Mouse (Mus musculus) forebrain, embryonic 14.5 days (tissue): ENCODE measurements around the gene Slc24a4. TPM values are rescaled to one million over a fixed set of nuclear protein-coding genes. Genes with fewer than 3 reads are reported as not detected.
"Not testable (repeated sequence)": the region's sequence is repeated elsewhere in the genome, so short reads cannot be mapped to it uniquely, and the experiment has no call there.

Source experiments
- ATAC-seq: fragments of 200-750 bp; cut with Nextera tagmentation; 2 replicates; pipeline ENCODE4 v1.8.0; 2017; ENCODE audit warnings: mild to moderate bottlenecking, moderate library complexity
- DNase-seq: peaks from one replicate; pipeline ENCODE4 v3.0.0-alpha.2; 2015; ENCODE audit warnings: low spot score
- H3K27ac ChIP-seq: fragments of 300-500 bp; sonication (generic); 2 replicates; pipeline ENCODE4 v1.5.1; 2014; ENCODE audit warnings: low read depth, mild to moderate bottlenecking, control low read depth, low read length, moderate library complexity
- H3K27me3 ChIP-seq: fragments of 300-500 bp; sonication (generic); replicated peaks from 2 replicates; pipeline ENCODE4 v1.6.1; 2014; ENCODE audit warnings: low read length, control low read depth, mixed read lengths; ENCODE audit not compliant: control insufficient read depth, insufficient read depth
- H3K36me3 ChIP-seq: fragments of 300-500 bp; sonication (generic); 2 replicates; pipeline ENCODE4 v1.6.1; 2014; ENCODE audit warnings: low read length, control low read depth; ENCODE audit not compliant: control insufficient read depth, insufficient read depth
- H3K4me1 ChIP-seq: fragments of 300-500 bp; sonication (generic); 2 replicates; pipeline ENCODE4 v1.6.1; 2014; ENCODE audit warnings: antibody characterized with exemption, low read length, control low read depth; ENCODE audit not compliant: control insufficient read depth, insufficient read depth
- H3K4me2 ChIP-seq: fragments of 300-500 bp; sonication (generic); 2 replicates; pipeline ENCODE4 v1.6.1; 2014; ENCODE audit warnings: mild to moderate bottlenecking, control low read depth, low read length
- H3K4me3 ChIP-seq: fragments of 300-500 bp; sonication (generic); 2 replicates; pipeline ENCODE4 v1.5.1; 2014; ENCODE audit warnings: low read depth, low read length, control low read depth
- H3K9ac ChIP-seq: fragments of 300-500 bp; sonication (generic); 2 replicates; pipeline ENCODE4 v1.6.1; 2014; ENCODE audit warnings: mild to moderate bottlenecking, low read length, control low read depth, moderate library complexity
- H3K9me3 ChIP-seq: fragments of 300-500 bp; sonication (generic); replicated peaks from 2 replicates; pipeline ENCODE4 v1.6.1; 2016; ENCODE audit warnings: low read length, control low read depth, mixed read lengths; ENCODE audit not compliant: control insufficient read depth
- WGBS: fragments of 180-500 bp; shearing (Covaris S2); extraction: QIAGEN DNeasy Blood & Tissue Kit; methylation state at CpG from one replicate; pipeline ENCODE4 v1.1.7; 2014; 5-methylcytosine and 5-hydroxymethylcytosine counted together
- polyA plus RNA-seq: library from polyadenylated mRNA; unstranded; fragments of >200 nt; fragmentation: Nextera tagmentation; extraction: Ambion mirVana; gene quantifications from 2 replicates; pipeline ENCODE4 v1.2.1, GENCODE M21; 2014

Gene Slc24a4
- polyA plus RNA-seq, 1 experiment from 2014 or later = 0.74 TPM

DNA sequence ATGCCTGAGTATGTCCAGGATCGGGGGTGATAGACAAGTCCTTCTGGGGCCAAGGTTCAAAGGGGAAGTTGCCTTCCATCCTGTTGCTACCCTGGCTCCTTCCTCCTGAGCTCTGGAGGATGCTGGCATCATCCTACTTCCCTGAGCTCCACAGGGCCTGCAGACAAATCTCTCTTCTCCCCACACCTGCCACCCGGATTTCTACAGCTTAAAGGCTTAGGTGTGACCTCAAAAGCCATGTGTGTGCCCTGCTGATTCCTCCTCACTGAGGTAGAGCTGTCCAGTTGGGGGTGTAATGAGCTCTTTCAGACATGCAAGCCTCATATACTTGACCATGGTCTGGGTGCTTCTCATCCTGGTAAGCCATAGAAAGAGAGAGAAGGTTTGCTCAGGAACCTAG, 82.3 kb downstream of the Slc24a4 start:
- no peak for DNase-seq
- Histone ChIP-seq H3K4me3 (no peak overlapping the region), H3K27me3 (no peaks in the 10 kb centered on the region), H3K27ac (no peak overlapping the region), H3K9ac (no peak overlapping the region), H3K4me2 (no peak overlapping the region), H3K9me3 (no peaks in the 10 kb centered on the region), H3K4me1 (0 out of 2 replicates have a peak, but pooled peaks cover 3% of the 10 kb centered on the region), H3K36me3 (no peaks in the 10 kb centered on the region)
- no peak for ATAC-seq
- WGBS = 84% methylated on average over 2 of the region's 2 CpGs

DNA sequence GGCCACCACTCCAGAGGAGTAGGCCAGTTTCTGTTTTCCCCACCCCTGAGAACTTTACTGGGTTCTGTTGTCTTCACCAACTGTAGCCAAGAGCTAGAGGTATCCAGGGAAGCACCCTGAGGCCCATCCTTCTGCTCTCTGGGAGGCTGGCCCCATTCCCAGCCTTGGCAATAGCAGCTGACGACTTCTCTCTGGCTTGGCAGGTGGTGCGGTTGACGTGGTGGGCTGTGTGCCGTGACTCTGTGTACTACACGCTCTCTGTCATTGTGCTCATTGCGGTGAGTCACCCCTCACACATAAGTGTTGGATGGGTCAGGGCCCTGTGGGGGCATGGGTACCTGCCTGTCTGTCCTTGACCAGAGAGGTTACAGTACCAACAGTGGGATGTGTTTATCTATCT, 94.9 kb downstream of the Slc24a4 start:
- no peak for ATAC-seq
- no peak overlapping the region for H3K4me2 ChIP-seq

DNA sequence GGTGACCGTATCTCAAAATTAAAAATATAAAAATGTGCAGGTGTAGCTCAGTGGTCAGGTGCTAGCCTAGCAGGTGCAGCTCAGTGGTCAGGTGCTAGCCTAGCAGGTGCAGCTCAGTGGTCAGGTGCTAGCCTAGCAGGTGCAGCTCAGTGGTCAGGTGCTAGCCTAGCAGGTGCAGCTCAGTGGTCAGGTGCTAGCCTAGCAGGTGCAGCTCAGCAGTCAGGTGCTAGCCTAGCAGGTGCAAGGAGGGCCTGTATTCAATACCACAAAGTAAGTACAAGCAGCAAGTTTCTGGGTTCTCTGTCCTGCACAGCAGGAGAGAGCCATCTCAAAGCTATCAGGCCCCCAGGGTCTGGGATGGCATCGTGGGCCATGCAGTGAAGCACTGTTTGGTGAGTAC, 95.6 kb downstream of the Slc24a4 start:
- not testable (repeated sequence) for H3K36me3 ChIP-seq, H3K9ac ChIP-seq, ATAC-seq, DNase-seq, H3K27ac ChIP-seq, H3K4me1 ChIP-seq, H3K27me3 ChIP-seq, H3K4me3 ChIP-seq, H3K4me2 ChIP-seq, H3K9me3 ChIP-seq
- WGBS = 70% methylated on average over 2 of the region's 2 CpGs

More for the DNA sequence above, 94.9 kb downstream of the Slc24a4 start:
- H3K4me3 ChIP-seq = no peak overlapping the region
- 82% methylated on average over 6 of the region's 6 CpGs for whole genome bisulfite sequencing
- H3K9ac ChIP-seq = no peak overlapping the region
- H3K27ac ChIP-seq = no peak overlapping the region
- H3K9me3 ChIP-seq = no peaks in the 10 kb centered on the region
- H3K27me3 ChIP-seq = no peaks in the 10 kb centered on the region
- H3K36me3 ChIP-seq = no peaks in the 10 kb centered on the region
- DNase-seq = no peak
- no peaks in the 10 kb centered on the region for H3K4me1 ChIP-seq

DNA sequence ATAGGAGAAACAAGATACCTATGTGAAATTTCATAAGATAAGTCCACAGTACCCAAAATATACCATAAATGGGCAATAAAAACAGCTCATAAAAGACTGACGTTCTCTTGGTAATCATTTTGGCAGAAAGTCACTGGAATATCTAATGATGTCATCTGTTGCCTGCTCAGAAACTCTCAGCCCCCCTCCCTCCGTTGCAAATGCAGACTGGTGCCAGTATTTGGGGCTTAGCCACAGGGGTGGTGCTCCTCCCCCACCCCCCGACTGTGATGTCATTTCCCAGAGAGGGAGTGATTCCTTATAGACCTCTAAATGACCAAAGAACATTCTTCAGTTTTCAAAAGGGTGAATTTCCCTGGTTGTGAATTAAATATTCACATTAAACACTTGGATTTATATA, 96.6 kb downstream of the Slc24a4 start:
- H3K27me3 ChIP-seq = no peaks in the 10 kb centered on the region
- H3K9ac ChIP-seq = no peak overlapping the region
- H3K4me2 ChIP-seq = no peak overlapping the region
- DNase-seq = peak; percentile 64
- H3K4me3 ChIP-seq = no peak overlapping the region
- H3K27ac ChIP-seq = no peak overlapping the region
- ATAC-seq = no peak; the same call in 1 of the 2 replicates
- no peaks in the 10 kb centered on the region for H3K9me3 ChIP-seq
- no peaks in the 10 kb centered on the region for H3K36me3 ChIP-seq
- WGBS = 42% methylated on average over 3 of the region's 3 CpGs
- no peaks in the 10 kb centered on the region for H3K4me1 ChIP-seq

DNA sequence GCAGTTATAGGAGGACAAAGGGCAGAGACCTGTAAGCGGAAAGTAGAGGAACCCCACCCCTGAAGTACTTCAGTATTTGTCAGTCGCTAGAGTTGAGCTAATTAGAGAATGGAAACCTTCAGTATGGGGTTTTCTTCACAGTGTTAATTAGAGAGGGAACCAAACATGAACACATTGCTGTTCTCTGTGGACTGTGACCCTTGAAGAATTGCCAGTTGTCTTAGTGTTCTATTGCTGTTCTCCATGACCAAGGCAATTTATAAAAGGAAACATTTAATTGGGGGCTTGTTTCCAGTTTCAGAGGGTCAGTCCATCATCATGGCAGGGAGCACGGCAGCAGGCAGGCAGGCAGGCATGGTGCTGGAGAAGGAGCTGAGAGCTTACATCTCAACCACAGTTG, 107.0 kb downstream of the Slc24a4 start:
- Histone ChIP-seq H3K4me1 (no peaks in the 10 kb centered on the region), H3K9ac (no peak overlapping the region), H3K27ac (no peak overlapping the region), H3K27me3 (no peaks in the 10 kb centered on the region), H3K4me3 (no peak overlapping the region), H3K4me2 (no peak overlapping the region), H3K9me3 (no peaks in the 10 kb centered on the region), H3K36me3 (no peaks in the 10 kb centered on the region)
- DNase-seq (no peak), ATAC-seq (no peak)
- WGBS = 46% methylated on average over 3 of the region's 3 CpGs

DNA sequence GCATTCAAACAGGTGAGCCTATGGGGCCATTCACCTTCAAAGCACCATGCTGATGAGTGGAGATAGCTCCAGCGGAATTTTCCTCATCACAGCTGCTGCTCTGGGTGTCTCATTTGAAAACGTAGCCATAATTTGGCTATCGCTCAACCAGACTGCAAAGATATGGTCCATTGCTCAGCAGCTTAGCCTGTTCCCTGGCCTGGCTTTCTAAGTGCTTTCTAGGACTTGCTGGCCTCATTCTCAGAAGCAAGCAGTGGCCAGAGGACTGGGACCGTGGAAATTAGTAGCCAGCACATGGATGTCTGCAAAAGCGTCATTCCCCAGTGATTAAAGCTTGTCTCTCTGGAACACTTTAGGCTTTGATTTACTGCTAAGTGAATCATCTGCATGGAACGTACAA, 107.8 kb downstream of the Slc24a4 start:
- DNase-seq (no peak), ATAC-seq (no peak)
- Histone ChIP-seq H3K9me3 (no peaks in the 10 kb centered on the region), H3K9ac (no peak overlapping the region), H3K4me2 (no peak overlapping the region), H3K4me1 (no peaks in the 10 kb centered on the region), H3K27me3 (no peaks in the 10 kb centered on the region), H3K36me3 (no peaks in the 10 kb centered on the region), H3K27ac (no peak overlapping the region), H3K4me3 (no peak overlapping the region)
- WGBS = 92% methylated on average over 6 of the region's 6 CpGs

DNA sequence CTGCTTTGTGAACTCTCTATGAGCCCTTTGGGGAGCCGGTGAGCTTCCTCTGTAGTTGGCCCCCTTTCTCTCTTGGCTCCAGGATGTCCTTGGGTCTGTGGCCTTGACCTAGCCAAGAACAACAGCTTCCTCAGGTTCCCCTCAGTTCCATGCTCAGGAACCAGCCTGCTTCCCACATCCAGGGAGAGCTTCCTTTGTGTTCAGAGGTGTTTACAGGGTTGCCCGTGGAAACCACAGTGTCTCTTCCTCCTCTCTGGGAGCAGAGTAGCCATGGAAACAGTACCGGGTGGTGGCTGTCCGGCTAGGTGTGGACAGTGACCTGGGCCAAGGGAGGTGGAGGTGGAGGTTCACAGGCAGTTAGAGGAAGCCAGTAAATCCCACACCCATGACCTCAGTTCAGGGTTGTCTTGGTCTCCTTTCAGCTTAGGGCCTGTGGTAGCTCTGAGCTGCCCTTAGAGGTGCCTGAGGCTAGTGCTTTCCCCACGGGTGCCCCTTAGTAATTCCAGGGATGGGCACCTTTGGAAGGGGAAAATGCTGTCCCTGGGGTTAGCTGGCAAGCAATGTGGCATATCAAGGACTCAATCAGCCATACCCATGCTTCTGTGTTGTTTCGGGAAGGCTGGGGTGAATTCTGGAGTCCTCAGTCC, 113.7 kb downstream of the Slc24a4 start:
- no peaks in the 10 kb centered on the region for H3K36me3 ChIP-seq
- no peak overlapping the region for H3K27ac ChIP-seq
- WGBS = 59% methylated on average over 6 of the region's 6 CpGs
- DNase-seq = no peak
- H3K4me1 ChIP-seq = no peaks in the 10 kb centered on the region
- no peaks in the 10 kb centered on the region for H3K9me3 ChIP-seq
- H3K4me3 ChIP-seq = no peak overlapping the region
- ATAC-seq = peak; percentile 37; the same call in 1 of the 2 replicates
- no peaks in the 10 kb centered on the region for H3K27me3 ChIP-seq
- H3K4me2 ChIP-seq = no peak overlapping the region
- no peak overlapping the region for H3K9ac ChIP-seq

DNA sequence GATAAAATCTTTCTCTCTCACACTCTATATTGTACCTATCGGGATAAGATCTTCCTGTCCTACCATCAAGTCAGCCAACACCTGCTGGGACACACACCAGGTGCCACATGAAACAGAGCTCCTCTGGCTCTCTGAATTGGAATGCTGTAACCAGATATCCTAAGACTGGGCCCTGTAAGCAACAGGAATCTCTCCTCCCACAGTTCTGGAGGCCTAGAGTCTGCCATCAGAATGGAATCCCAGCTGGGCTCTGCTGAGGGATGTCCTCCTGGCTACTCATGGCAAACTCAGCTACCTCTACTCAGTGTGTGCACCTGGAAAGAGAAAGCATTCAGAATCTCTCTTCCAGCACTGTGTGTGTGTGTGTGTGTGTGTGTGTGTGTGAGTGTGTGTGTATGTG, 115.4 kb downstream of the Slc24a4 start:
- Histone ChIP-seq H3K27ac (no peak overlapping the region), H3K9ac (no peak overlapping the region), H3K36me3 (no peaks in the 10 kb centered on the region), H3K4me2 (no peak overlapping the region), H3K4me1 (no peaks in the 10 kb centered on the region), H3K4me3 (no peak overlapping the region), H3K27me3 (no peaks in the 10 kb centered on the region), H3K9me3 (no peaks in the 10 kb centered on the region)
- WGBS = 74% methylated on average over 1 of the region's 1 CpGs
- DNase-seq (no peak), ATAC-seq (no peak)

DNA sequence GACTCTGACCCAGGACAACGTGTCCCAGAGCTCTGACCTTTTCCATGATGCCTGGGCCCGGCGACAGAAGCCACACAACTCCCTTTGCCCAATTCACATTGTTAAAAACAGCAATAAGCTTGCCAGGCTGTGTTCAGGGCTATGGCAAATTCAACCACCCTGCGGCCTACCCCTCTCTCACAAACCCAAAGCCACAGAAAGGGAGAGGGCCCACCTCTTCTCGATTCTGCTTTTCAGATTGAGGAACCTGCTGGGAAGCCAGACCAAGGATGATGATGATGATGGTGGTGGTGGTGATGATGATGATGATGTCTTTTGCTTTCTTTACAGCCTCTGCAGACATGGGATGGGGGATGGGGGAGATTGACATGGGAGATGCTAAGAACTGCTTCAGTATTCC, 117.7 kb downstream of the Slc24a4 start:
- Histone ChIP-seq H3K27me3 (no peaks in the 10 kb centered on the region), H3K9ac (no peak overlapping the region), H3K4me3 (no peak overlapping the region), H3K27ac (no peak overlapping the region), H3K9me3 (no peaks in the 10 kb centered on the region), H3K36me3 (no peaks in the 10 kb centered on the region), H3K4me2 (no peak overlapping the region), H3K4me1 (peaks cover 10% of the 10 kb centered on the region)
- DNase-seq = no peak
- WGBS = 96% methylated on average over 5 of the region's 5 CpGs
- ATAC-seq = no peak
